Mouse (Mus musculus) cerebellum, postnatal 14 days (tissue): ENCODE results near the gene Cux1.
"Not testable (repeated sequence)": the region's sequence is repeated elsewhere in the genome, so short reads cannot be mapped to it uniquely, and the experiment has no call there.

Source experiments
- DNase-seq, 2 experiments: peaks; one replicate each; pipeline ENCODE4 v3.0.0; 2021; ENCODE audit warnings: mixed read lengths in 2 of 2

The Cux1 gene

GRCm38 (mm10) chr5:136470985-136471735, 96.1 kb downstream of the Cux1 start:
- DNase-seq: not testable (repeated sequence)

GRCm38 (mm10) chr5:136469301-136469700, 98.0 kb downstream of the Cux1 start:
- DNase-seq: no peak

- peak; percentile 77 to 82 for DNase-seq
These were observed 99.8 kb downstream of the Cux1 start for GRCm38 (mm10) chr5:136467360-136467999.

GRCm38 (mm10) chr5:136465770-136466406, 101.4 kb downstream of the Cux1 start:
- DNase-seq: no peak

GRCm38 (mm10) chr5:136465366-136465765, 101.9 kb downstream of the Cux1 start:
- DNase-seq: no peak

GRCm38 (mm10) chr5:136464849-136465248, 102.4 kb downstream of the Cux1 start:
- no peak for DNase-seq

GRCm38 (mm10) chr5:136464128-136464527, 103.2 kb downstream of the Cux1 start:
- no peak for DNase-seq

- peak; percentile 77 to 79 for DNase-seq
These were observed 104.7 kb downstream of the Cux1 start for GRCm38 (mm10) chr5:136462613-136463012.

- DNase-seq: no peak
These were observed 107.4 kb downstream of the Cux1 start for GRCm38 (mm10) chr5:136459901-136460300.

- DNase-seq: no peak
These were observed 108.3 kb downstream of the Cux1 start for GRCm38 (mm10) chr5:136458893-136459499.

- DNase-seq: no peak
These were observed 109.0 kb downstream of the Cux1 start for GRCm38 (mm10) chr5:136458102-136458863.

- DNase-seq: no peak
These were observed 110.9 kb downstream of the Cux1 start for GRCm38 (mm10) chr5:136456395-136456794.

GRCm38 (mm10) chr5:136452681-136453080, 114.6 kb downstream of the Cux1 start:
- no peak for DNase-seq

GRCm38 (mm10) chr5:136449801-136450200, 117.5 kb downstream of the Cux1 start:
- DNase-seq: no peak

- no peak for DNase-seq
These were observed 121.3 kb downstream of the Cux1 start for GRCm38 (mm10) chr5:136445967-136446366.

GRCm38 (mm10) chr5:136442238-136443187, 124.8 kb downstream of the Cux1 start:
- peak; percentile 44 to 55 for DNase-seq

GRCm38 (mm10) chr5:136429647-136430046, 137.6 kb downstream of the Cux1 start:
- DNase-seq: no peak

GRCm38 (mm10) chr5:136428498-136429060, 138.7 kb downstream of the Cux1 start:
- peak; percentile 21 to 29 for DNase-seq

- no peak for DNase-seq
These were observed 139.4 kb downstream of the Cux1 start for GRCm38 (mm10) chr5:136427772-136428497.

- peak in 1 of 2 experiments; percentile 27 for DNase-seq
These were observed 140.0 kb downstream of the Cux1 start for GRCm38 (mm10) chr5:136427121-136427771.
